Mouse (Mus musculus): ENCODE data around the gene Fam198a. TPM values are rescaled to one million over a fixed set of nuclear protein-coding genes. Genes with fewer than 3 reads are reported as not detected.
A peak's percentile ranks its signal among the peaks of the same experiment; 100 is the strongest.

Gene Fam198a
- polyA plus RNA-seq, 1 experiment from 2014 or later, result 2.8 TPM

DNA sequence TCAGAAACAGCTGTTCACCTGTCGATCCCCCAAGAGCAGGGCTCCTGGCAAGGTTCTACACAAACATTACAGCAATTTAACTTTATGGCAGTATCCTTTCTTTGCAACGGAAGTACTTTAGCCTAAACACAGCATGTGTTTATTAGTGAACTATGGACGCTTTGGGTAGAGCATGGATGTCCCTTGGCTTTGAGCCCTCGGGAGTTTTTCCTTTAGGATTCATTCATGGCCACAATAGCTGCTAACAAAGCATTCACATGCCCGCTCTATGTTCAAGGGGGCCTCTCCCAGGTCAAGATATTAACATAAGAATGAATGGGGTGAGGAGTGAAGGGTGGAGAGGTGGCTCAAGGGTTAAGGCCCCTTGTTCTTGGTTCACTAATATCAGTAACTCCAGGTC lies 38.7 kb downstream of the Fam198a start:
- no peaks in the 10 kb centered on the region for H3K9me3 ChIP-seq (ENCODE audit: low read length)
- ATAC-seq (ENCODE audit: low FRiP score, low TSS enrichment), result no peak
- no peak overlapping the region for H3K9ac ChIP-seq (replicated peaks; ENCODE audit: low read length)
- no peak overlapping the region for H3K27ac ChIP-seq (ENCODE audit: low read length)
- 51% methylated on average over 5 of the region's 5 CpGs for WGBS
- no peak overlapping the region for H3K4me2 ChIP-seq (replicated peaks; ENCODE audit: low read depth, low read length)
- H3K4me3 ChIP-seq (ENCODE audit: low read length), result no peak overlapping the region
- no peaks in the 10 kb centered on the region for H3K36me3 ChIP-seq (ENCODE audit: insufficient read depth, low read length)
- H3K27me3 ChIP-seq (ENCODE audit: insufficient read depth, low read length), result no peaks in the 10 kb centered on the region
- no peaks in the 10 kb centered on the region for H3K4me1 ChIP-seq (ENCODE audit: insufficient read depth, low read length)

- ATAC-seq (ENCODE audit: low FRiP score, low TSS enrichment), result no peak
- no peaks in the 10 kb centered on the region for H3K36me3 ChIP-seq (ENCODE audit: insufficient read depth, low read length)
- 66% methylated on average over 5 of the region's 5 CpGs for WGBS
Measured at GRCm38 (mm10) chr9:121991041-121991440, 40.3 kb downstream of the Fam198a start.

DNA sequence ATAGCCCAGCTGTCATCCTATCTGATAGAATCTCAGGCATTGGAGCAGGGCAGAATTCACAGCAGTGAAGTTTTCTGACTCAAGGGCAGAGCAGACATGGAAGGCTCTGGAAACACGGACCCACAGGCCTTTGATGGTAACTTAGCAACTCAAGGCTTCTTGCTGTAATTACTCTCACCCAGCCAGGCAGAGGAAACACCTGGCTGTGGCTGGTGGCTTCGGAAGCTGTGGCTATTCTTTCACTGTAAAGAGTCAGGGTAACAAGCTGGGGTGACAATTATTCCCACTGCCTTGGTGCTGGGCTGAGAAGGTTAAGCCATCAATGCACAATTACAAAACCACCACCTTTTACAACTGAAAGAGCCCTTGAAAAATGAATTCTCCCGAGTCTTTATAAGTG lies 42.3 kb downstream of the Fam198a start:
- 69% methylated on average over 3 of the region's 3 CpGs for WGBS
- Histone ChIP-seq H3K9ac (replicated peaks; ENCODE audit: low read length) (no peak overlapping the region), H3K9me3 (ENCODE audit: low read length) (no peaks in the 10 kb centered on the region), H3K27ac (ENCODE audit: low read length) (no peak overlapping the region), H3K4me2 (replicated peaks; ENCODE audit: low read depth, low read length) (no peak overlapping the region), H3K4me1 (ENCODE audit: insufficient read depth, low read length) (peaks cover 5% of the 10 kb centered on the region; the same call in 1 of the 2 replicates), H3K36me3 (ENCODE audit: insufficient read depth, low read length) (no peaks in the 10 kb centered on the region), H3K4me3 (ENCODE audit: low read length) (no peak overlapping the region), H3K27me3 (ENCODE audit: insufficient read depth, low read length) (no peaks in the 10 kb centered on the region)
- ATAC-seq (ENCODE audit: low FRiP score, low TSS enrichment), result no peak

More at GRCm38 (mm10) chr9:121991041-121991440, 40.3 kb downstream of the Fam198a start:
- H3K27me3 ChIP-seq (ENCODE audit: insufficient read depth, low read length), result no peaks in the 10 kb centered on the region
- H3K4me1 ChIP-seq (ENCODE audit: insufficient read depth, low read length), result peaks cover 5% of the 10 kb centered on the region; the same call in 1 of the 2 replicates
- H3K4me3 ChIP-seq (ENCODE audit: low read length), result no peak overlapping the region
- H3K27ac ChIP-seq (ENCODE audit: low read length), result no peak overlapping the region
- no peaks in the 10 kb centered on the region for H3K9me3 ChIP-seq (ENCODE audit: low read length)
- no peak overlapping the region for H3K4me2 ChIP-seq (replicated peaks; ENCODE audit: low read depth, low read length)
- no peak overlapping the region for H3K9ac ChIP-seq (replicated peaks; ENCODE audit: low read length)

DNA sequence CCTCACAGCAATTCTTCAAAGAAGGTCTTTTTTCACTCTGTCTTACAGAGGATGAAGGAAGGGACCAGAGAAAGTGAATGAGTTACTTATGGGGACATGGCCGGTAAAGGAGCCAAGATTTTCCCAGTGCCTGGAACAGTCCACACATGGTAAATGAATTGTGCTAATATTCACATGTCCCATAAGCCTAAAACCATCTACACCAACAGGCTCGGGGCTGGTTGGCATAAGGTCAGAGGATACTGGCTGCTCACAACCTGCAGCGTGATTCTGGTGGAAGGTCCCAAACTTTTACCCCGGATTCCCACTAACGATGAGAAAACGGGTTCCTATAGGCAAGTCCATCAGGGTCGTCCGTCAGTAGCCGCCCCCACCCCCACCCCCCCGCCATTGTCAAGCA lies 44.3 kb downstream of the Fam198a start:
- H3K4me2 ChIP-seq (replicated peaks; ENCODE audit: low read depth, low read length), result peak overlapping the region; percentile 95
- no peaks in the 10 kb centered on the region for H3K27me3 ChIP-seq (ENCODE audit: insufficient read depth, low read length)
- no peak for ATAC-seq (ENCODE audit: low FRiP score, low TSS enrichment)
- peak overlapping the region; percentile 85 for H3K4me3 ChIP-seq (ENCODE audit: low read length)
- H3K36me3 ChIP-seq (ENCODE audit: insufficient read depth, low read length), result no peaks in the 10 kb centered on the region
- 13% methylated on average over 10 of the region's 10 CpGs for WGBS
- no peaks in the 10 kb centered on the region for H3K9me3 ChIP-seq (ENCODE audit: low read length)
- peaks cover 5% of the 10 kb centered on the region; the same call in 1 of the 2 replicates for H3K4me1 ChIP-seq (ENCODE audit: insufficient read depth, low read length)
- peak overlapping the region; percentile 87 for H3K9ac ChIP-seq (replicated peaks; ENCODE audit: low read length)
- H3K27ac ChIP-seq (ENCODE audit: low read length), result no peak overlapping the region

DNA sequence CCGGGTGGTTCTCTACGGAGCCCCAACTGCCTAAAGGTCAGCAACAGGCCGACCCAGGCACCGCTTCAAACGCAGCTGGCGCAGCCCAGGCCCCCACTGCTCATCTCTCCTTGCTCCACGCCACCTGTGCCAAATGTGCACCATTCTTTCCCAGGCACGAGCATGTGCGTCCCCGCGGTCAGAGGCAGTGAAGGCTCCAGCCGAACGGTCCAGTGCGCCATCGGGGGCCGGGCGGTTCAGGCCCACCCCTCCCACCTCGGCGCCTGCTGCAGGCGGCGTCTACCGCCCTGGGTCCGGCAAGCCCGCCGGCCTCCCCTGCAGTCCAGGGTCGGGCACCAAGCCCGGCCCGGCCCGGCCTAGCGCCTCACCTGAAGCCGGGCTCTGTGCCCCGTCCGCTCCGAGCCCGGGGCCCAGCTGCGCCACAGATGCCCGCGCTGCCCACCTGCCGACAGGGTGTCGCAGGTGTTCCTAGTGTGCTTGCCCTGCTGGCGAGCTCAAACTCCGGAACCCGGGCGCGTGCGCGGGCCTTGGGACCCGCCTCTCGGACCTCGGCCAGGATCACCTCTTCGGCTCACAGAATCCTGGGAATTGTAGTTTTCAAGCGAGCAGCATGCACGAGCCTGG lies 44.8 kb downstream of the Fam198a start:
- H3K9me3 ChIP-seq (ENCODE audit: low read length), result no peaks in the 10 kb centered on the region
- peaks cover 5% of the 10 kb centered on the region; the same call in 1 of the 2 replicates for H3K4me1 ChIP-seq (ENCODE audit: insufficient read depth, low read length)
- peak overlapping the region; percentile 95 for H3K4me2 ChIP-seq (replicated peaks; ENCODE audit: low read depth, low read length)
- ATAC-seq (ENCODE audit: low FRiP score, low TSS enrichment), result peak; percentile 89
- H3K4me3 ChIP-seq (ENCODE audit: low read length), result peak overlapping the region; percentile 85
- peak overlapping the region; percentile 16; the same call in 1 of the 2 replicates for H3K27ac ChIP-seq (ENCODE audit: low read length)
- WGBS, result under 1% methylated on average over 50 of the region's 53 CpGs
- H3K27me3 ChIP-seq (ENCODE audit: insufficient read depth, low read length), result no peaks in the 10 kb centered on the region
- no peaks in the 10 kb centered on the region for H3K36me3 ChIP-seq (ENCODE audit: insufficient read depth, low read length)
- peak overlapping the region; percentile 87 for H3K9ac ChIP-seq (replicated peaks; ENCODE audit: low read length)

DNA sequence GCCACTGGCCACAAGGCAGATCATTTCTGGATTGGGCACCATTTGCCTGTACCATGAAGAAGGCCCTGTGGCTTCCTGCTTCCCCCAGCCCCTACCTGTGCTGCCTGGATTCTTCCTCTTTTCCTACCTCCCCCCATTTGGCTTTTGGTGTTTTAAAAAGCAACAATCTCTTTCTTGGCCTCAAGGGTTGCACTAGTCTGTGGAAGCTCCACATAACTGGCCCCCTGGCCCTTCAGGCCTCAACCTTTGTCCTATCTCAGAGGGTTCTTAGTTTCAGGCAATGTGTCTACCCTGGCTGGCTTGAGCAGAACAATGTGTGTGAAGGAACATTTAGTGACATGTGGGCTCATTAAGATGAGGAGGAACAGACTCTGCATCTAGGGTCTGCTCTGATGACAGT lies 46.2 kb downstream of the Fam198a start, which contains the start of gene Pomgnt2:
TSS of gene Pomgnt2 (minus strand) at position 101 of the 400 bp plus-strand sequence.
- Histone ChIP-seq H3K4me2 (replicated peaks; ENCODE audit: low read depth, low read length) (peak within 1 kb of the TSS; percentile 95), H3K9me3 (ENCODE audit: low read length) (no peaks in the 10 kb centered on the region), H3K36me3 (ENCODE audit: insufficient read depth, low read length) (no peaks in the 10 kb centered on the region), H3K27me3 (ENCODE audit: insufficient read depth, low read length) (no peaks in the 10 kb centered on the region), H3K9ac (replicated peaks; ENCODE audit: low read length) (no peak within 1 kb of the TSS; the same call in 1 of the 2 replicates), H3K27ac (ENCODE audit: low read length) (no peak within 1 kb of the TSS), H3K4me1 (ENCODE audit: insufficient read depth, low read length) (peaks cover 5% of the 10 kb centered on the region; the same call in 1 of the 2 replicates), H3K4me3 (ENCODE audit: low read length) (peak within 1 kb of the TSS; percentile 85)
- no peak for ATAC-seq (ENCODE audit: low FRiP score, low TSS enrichment)

DNA sequence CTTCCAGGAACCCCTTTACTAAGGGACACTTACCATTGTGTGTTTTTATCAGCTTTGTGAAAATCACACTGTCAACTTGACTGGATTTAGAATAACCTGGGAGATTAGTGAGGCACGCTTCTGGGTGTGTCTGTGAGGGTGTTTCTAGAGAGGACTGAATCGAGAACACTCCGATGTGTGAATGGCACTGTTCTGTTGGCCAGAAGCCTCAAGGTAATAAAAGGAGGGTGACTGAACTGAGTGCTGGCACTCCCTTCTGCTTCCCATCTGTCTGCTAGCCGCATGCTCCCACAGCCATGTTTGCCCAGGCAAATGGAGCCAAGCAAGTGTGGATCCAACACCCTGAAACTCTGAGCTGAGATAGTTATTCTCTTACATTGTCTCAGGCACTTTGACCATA lies 47.2 kb downstream of the Fam198a start:
- no peak for ATAC-seq (ENCODE audit: low FRiP score, low TSS enrichment)
- Histone ChIP-seq H3K27me3 (ENCODE audit: insufficient read depth, low read length) (no peaks in the 10 kb centered on the region), H3K27ac (ENCODE audit: low read length) (no peak overlapping the region), H3K4me3 (ENCODE audit: low read length) (no peak overlapping the region), H3K36me3 (ENCODE audit: insufficient read depth, low read length) (no peaks in the 10 kb centered on the region), H3K4me1 (ENCODE audit: insufficient read depth, low read length) (peaks cover 5% of the 10 kb centered on the region; the same call in 1 of the 2 replicates), H3K9ac (replicated peaks; ENCODE audit: low read length) (no peak overlapping the region), H3K4me2 (replicated peaks; ENCODE audit: low read depth, low read length) (no peak overlapping the region), H3K9me3 (ENCODE audit: low read length) (no peaks in the 10 kb centered on the region)
- 55% methylated on average over 4 of the region's 4 CpGs for WGBS

- no peak for ATAC-seq (ENCODE audit: low FRiP score, low TSS enrichment)
- no peaks in the 10 kb centered on the region for H3K36me3 ChIP-seq (ENCODE audit: insufficient read depth, low read length)
- H3K9me3 ChIP-seq (ENCODE audit: low read length), result no peaks in the 10 kb centered on the region
- H3K4me2 ChIP-seq (replicated peaks; ENCODE audit: low read depth, low read length), result no peak overlapping the region
- H3K4me1 ChIP-seq (ENCODE audit: insufficient read depth, low read length), result no peaks in the 10 kb centered on the region
- H3K27me3 ChIP-seq (ENCODE audit: insufficient read depth, low read length), result no peaks in the 10 kb centered on the region
- no peak overlapping the region for H3K9ac ChIP-seq (replicated peaks; ENCODE audit: low read length)
- WGBS, result 75% methylated on average over 2 of the region's 2 CpGs
- H3K4me3 ChIP-seq (ENCODE audit: low read length), result no peak overlapping the region
- no peak overlapping the region for H3K27ac ChIP-seq (ENCODE audit: low read length)
Measured at GRCm38 (mm10) chr9:122006175-122006574, 55.4 kb downstream of the Fam198a start.

DNA sequence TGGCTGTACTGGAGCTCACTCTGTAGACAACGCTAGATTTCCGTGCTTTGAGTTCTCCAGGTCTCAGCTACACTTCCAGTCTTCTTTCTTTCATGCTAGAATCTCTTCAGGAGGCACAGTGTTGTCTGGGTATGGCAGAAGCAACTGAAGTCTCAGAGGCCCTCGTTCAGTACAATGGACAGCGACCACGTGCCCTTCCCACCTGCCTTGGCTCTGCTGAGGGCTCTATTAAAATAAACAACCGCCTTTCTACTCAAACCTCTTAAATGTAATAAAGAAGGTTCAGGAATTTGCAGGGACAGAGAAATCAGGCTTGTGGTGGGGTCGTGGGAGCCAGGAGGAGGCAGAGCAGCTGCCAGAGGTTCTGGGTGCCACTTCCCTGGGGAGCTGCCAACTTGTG lies 55.8 kb downstream of the Fam198a start:
- 9% methylated on average over 7 of the region's 7 CpGs for WGBS

GRCm38 (mm10) chr9:122008876-122009275 lies 58.1 kb downstream of the Fam198a start:
- Histone ChIP-seq H3K4me1 (ENCODE audit: insufficient read depth, low read length) (no peaks in the 10 kb centered on the region), H3K9me3 (ENCODE audit: low read length) (no peaks in the 10 kb centered on the region), H3K4me3 (ENCODE audit: low read length) (no peak overlapping the region), H3K9ac (replicated peaks; ENCODE audit: low read length) (no peak overlapping the region), H3K27me3 (ENCODE audit: insufficient read depth, low read length) (no peaks in the 10 kb centered on the region), H3K27ac (ENCODE audit: low read length) (no peak overlapping the region), H3K4me2 (replicated peaks; ENCODE audit: low read depth, low read length) (no peak overlapping the region), H3K36me3 (ENCODE audit: insufficient read depth, low read length) (no peaks in the 10 kb centered on the region)
- ATAC-seq (ENCODE audit: low FRiP score, low TSS enrichment), result no peak
- WGBS, result 58% methylated on average over 2 of the region's 2 CpGs

More for the DNA sequence above, 55.8 kb downstream of the Fam198a start:
- no peak overlapping the region for H3K27ac ChIP-seq (ENCODE audit: low read length)
- no peaks in the 10 kb centered on the region for H3K36me3 ChIP-seq (ENCODE audit: insufficient read depth, low read length)
- H3K4me2 ChIP-seq (replicated peaks; ENCODE audit: low read depth, low read length), result no peak overlapping the region
- ATAC-seq (ENCODE audit: low FRiP score, low TSS enrichment), result no peak
- no peaks in the 10 kb centered on the region for H3K4me1 ChIP-seq (ENCODE audit: insufficient read depth, low read length)
- no peak overlapping the region for H3K4me3 ChIP-seq (ENCODE audit: low read length)
- H3K9me3 ChIP-seq (ENCODE audit: low read length), result no peaks in the 10 kb centered on the region
- H3K27me3 ChIP-seq (ENCODE audit: insufficient read depth, low read length), result no peaks in the 10 kb centered on the region
- no peak overlapping the region for H3K9ac ChIP-seq (replicated peaks; ENCODE audit: low read length)
